Mouse (Mus musculus) small intestine, adult 2 months (tissue): ENCODE results near the gene Spice1. TPM values are rescaled to one million over a fixed set of nuclear protein-coding genes. Genes with fewer than 3 reads are reported as not detected.

Source experiments
- H3K27ac ChIP-seq: fragments of 200-500 bp; 2 replicates; pipeline ENCODE4 v1.5.1; 2012; ENCODE audit warnings: low read depth, low read length, control low read depth, inconsistent platforms; ENCODE audit not compliant: insufficient read depth
- H3K27me3 ChIP-seq: fragments of 200-500 bp; 2 replicates; pipeline ENCODE4 v1.6.1; 2012; ENCODE audit warnings: mild to moderate bottlenecking, moderate library complexity, low read length, inconsistent platforms; ENCODE audit not compliant: control insufficient read depth, insufficient read depth
- H3K36me3 ChIP-seq: fragments of 200-500 bp; 2 replicates; pipeline ENCODE4 v1.6.1; 2012; ENCODE audit warnings: mild to moderate bottlenecking, low read length, control low read depth, inconsistent platforms; ENCODE audit not compliant: control insufficient read depth, insufficient read depth
- H3K4me1 ChIP-seq: fragments of 200-500 bp; 2 replicates; pipeline ENCODE4 v1.6.1; 2012; ENCODE audit warnings: low read length, inconsistent platforms, mixed read lengths; ENCODE audit not compliant: control insufficient read depth, insufficient read depth, insufficient read length
- H3K4me3 ChIP-seq: fragments of 200-500 bp; 2 replicates; pipeline ENCODE4 v1.5.1; 2012; ENCODE audit warnings: low read depth, mild to moderate bottlenecking, control low read depth, inconsistent platforms, low read length, moderate library complexity
- CTCF ChIP-seq: fragments of 200-500 bp; IDR thresholded peaks from 2 replicates; pipeline ENCODE4 v1.5.1; 2012; ENCODE audit warnings: low read depth, mild to moderate bottlenecking, control low read depth, inconsistent platforms, low read length, moderate library complexity, mixed read lengths; ENCODE audit not compliant: insufficient replicate concordance, insufficient read length; ENCODE audit errors: extremely low read depth
- POLR2A ChIP-seq: fragments of 200-500 bp; IDR thresholded peaks from 2 replicates; pipeline ENCODE4 v1.6.1; 2012; ENCODE audit warnings: low read depth, mild to moderate bottlenecking, control low read depth, inconsistent platforms, low read length, moderate library complexity
- WGBS: fragments of 180-500 bp; shearing (Covaris S2); methylation state at CpG from one replicate; pipeline ENCODE4 v1.1.7; 2018; 5-methylcytosine and 5-hydroxymethylcytosine counted together
- polyA plus RNA-seq: library from polyadenylated mRNA; depleted of rRNA; stranded (reverse); fragments of >200 nt; gene quantifications from 2 replicates; pipeline ENCODE4 v1.2.3, GENCODE M21; 2012; rRNA removed

Gene Spice1
- polyA plus RNA-seq, 1 experiment, result 3.2 TPM

DNA sequence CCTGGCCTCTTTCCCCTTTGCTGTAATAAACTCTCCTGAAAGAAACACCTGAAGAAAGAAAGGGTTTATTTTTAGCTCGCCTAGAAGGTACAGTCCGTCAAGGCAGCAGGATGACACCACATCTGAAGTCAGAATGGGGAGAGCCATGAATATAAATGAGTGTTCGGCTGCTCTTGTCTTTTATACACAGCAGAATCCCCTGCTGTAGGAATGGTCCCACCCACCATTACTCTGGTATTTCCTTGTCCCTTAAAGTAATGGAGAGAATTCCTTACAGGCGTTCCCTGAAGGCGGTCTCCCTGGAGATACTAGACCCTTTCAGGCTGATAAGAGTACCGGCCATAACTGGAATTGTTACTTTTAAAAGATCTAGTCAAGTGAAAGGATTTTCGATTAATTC lies 83.1 kb downstream of the Spice1 start:
- WGBS, result 59% methylated on average over 7 of the region's 7 CpGs
- no peaks in the 10 kb centered on the region for H3K27me3 ChIP-seq
- H3K4me1 ChIP-seq, result no peaks in the 10 kb centered on the region
- no peak for TF ChIP-seq CTCF
- no peak for TF ChIP-seq POLR2A
- no peaks in the 10 kb centered on the region for H3K36me3 ChIP-seq
- no peak overlapping the region for H3K4me3 ChIP-seq
- no peak overlapping the region for H3K27ac ChIP-seq

DNA sequence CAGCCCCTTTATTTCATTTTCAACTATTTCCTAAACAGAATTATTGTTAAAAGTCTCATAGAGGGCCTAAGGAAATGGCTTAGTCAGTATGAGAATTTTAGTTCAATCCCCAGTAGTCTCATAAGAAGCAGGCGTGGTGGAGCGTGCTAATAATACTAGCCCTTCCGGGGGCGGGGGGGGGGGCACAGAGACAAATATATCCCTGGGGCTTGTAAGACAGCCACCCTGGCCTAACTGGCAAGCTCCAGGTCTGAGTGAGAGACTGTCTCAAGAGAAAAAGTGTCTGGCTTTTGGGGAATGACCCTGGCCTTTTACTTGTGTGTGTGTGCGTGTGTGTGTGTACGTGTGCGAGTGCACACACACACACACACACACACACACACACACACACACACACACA lies 88.0 kb downstream of the Spice1 start:
- no peaks in the 10 kb centered on the region for H3K4me1 ChIP-seq
- H3K4me3 ChIP-seq, result no peak overlapping the region
- H3K27me3 ChIP-seq, result no peaks in the 10 kb centered on the region
- H3K36me3 ChIP-seq, result no peaks in the 10 kb centered on the region
- WGBS, result 81% methylated on average over 7 of the region's 7 CpGs
- TF ChIP-seq POLR2A, result no peak
- TF ChIP-seq CTCF, result no peak
- H3K27ac ChIP-seq, result no peak overlapping the region

DNA sequence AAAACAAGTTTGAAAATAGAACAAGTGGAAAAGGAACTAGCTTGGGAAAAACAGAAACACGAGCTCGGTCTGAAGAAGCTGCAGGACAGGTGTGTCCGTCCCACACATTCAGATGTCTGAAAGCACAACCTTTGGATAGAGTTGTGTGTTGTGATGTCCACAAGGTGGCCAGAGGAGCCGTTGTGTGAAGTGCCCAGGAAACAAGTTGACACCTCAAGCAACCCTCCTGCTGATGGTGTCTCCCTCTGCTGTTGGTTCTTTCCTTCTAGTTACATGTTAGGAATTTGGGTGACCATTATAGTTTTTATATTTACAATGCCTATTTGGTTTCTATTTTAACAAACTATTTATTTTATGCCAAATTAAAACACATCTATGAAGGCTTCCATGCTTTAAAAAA lies 88.6 kb downstream of the Spice1 start:
- no peaks in the 10 kb centered on the region for H3K4me1 ChIP-seq
- H3K36me3 ChIP-seq, result no peaks in the 10 kb centered on the region
- WGBS, result 52% methylated on average over 4 of the region's 4 CpGs
- no peak overlapping the region for H3K27ac ChIP-seq
- no peak overlapping the region for H3K4me3 ChIP-seq
- no peaks in the 10 kb centered on the region for H3K27me3 ChIP-seq
- TF ChIP-seq POLR2A (no peak), CTCF (no peak)

Other genes starting within 250 kb of the Spice1 start
- gene Atp6v1a, start 207.4 kb upstream of the Spice1 start, polyA plus RNA-seq, result 3.0 and 5.9 TPM in 2 replicates
- gene Naa50, start 207.3 kb upstream of the Spice1 start, polyA plus RNA-seq, result 4.0 and 7.7 TPM in 2 replicates
- gene Usf3, start 173.9 kb upstream of the Spice1 start, polyA plus RNA-seq, result 3.4 and 6.7 TPM in 2 replicates
- gene Sidt1, start 13.9 kb upstream of the Spice1 start, polyA plus RNA-seq, result 2.4 and 3.8 TPM in 2 replicates
- gene Cfap44, start 47.7 kb downstream of the Spice1 start, polyA plus RNA-seq, result not detected in 2 replicates
- gene Boc, start 211.8 kb downstream of the Spice1 start, polyA plus RNA-seq, result 3.0 and 3.5 TPM in 2 replicates